Mouse (Mus musculus): ENCODE results near the gene Dusp14.

Dusp14 gene

DNA sequence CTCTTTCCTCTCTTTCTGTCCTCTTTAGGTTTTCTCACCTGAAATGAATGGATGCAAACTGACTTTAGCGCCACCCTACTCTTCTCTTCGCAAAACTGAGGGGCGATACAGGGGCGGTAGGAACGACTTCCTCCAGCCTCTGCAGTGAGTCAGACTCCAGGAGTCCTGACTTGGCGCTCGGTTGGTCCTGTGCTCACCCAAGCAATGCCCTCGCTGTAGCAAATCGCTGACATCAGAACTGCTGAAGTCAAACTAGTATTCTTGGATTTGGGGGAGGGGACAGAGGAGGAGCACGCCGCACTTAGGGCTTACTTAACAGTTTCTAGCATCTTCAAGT lies at the start of gene Dusp14:
Dusp14 (minus strand) TSS at position 228 of the 337 bp plus-strand sequence.
- DNase-seq (ENCODE audit: low spot score): no peak

DNA sequence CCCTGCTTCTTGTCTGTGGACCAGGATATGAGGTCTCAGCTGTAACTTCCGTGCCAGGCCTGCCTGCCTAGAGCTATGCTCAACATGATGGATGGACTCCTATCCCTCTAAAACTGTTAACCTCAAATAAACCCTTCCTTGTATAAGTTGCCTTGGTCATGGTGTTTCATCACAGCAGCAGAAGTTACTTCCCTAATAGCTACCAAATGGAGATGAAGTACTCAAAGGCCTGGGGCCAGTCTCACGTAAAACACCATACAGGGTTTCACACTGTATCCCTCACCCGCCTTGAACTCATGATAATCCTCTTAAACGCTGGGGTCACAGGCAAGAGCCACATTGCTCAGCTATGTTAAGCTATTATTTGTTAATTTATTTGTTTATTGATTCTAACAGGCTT lies 48.4 kb upstream of the Dusp14 start:
- no peak for DNase-seq (ENCODE audit: low spot score)

DNA sequence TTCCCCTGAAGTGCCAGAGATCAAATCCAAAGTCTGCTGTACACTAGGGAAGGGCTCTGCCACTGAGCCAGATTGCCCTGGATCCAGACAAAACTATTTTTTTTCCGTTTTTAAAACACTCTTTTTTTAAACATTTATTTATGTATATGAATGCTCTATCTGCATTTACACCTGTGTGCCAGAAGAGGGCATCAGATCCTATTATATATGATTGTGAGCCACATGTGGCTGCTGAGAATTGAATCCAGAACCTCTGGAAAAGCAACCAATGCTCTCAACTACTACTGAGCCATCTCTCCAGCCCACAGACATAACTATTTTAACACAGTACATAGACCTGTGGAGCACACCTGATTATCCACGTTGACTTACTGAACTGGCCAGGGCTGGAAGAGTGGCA lies 47.2 kb upstream of the Dusp14 start:
- no peak for DNase-seq (ENCODE audit: low spot score)

DNA sequence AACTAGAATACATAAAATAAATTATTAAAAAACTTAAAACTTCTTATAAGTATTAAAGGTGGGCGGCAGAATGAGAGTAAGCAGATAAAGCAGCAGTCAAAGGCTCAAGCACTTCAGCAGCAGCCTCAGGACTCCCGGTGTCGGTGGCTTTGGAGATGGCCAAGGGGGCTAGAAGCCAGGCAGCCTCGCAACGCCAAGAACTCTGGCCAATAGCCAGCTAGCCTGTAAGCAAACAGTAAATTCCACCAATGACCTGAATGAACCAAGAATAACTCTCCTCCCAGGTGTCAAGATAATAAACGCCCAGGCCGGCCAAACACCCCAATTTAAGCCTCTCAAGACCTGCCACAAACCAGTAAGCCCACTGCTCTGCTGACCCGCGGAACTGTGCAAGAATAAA lies 46.6 kb upstream of the Dusp14 start:
- no peak for DNase-seq (ENCODE audit: low spot score)

DNA sequence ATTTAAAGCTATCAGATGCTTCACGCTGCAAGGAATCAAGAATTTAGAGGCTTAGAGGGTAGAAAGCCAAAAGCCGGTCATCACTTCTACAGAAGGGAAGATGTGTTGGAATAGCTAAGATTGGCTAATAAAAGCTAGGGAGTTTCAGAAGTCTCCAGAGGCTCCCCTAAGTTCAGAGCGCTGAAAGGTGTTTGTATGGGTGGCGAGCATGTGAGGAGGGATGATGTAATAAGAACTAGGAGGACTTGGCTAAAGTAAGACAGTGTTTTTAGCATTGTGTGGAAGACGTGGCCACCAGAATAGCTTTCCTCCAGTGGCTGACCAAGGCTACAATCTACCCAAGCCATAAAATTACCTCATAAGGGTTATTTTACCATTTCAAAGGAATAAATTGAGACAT lies 44.6 kb upstream of the Dusp14 start:
- DNase-seq (ENCODE audit: low spot score): no peak

DNA sequence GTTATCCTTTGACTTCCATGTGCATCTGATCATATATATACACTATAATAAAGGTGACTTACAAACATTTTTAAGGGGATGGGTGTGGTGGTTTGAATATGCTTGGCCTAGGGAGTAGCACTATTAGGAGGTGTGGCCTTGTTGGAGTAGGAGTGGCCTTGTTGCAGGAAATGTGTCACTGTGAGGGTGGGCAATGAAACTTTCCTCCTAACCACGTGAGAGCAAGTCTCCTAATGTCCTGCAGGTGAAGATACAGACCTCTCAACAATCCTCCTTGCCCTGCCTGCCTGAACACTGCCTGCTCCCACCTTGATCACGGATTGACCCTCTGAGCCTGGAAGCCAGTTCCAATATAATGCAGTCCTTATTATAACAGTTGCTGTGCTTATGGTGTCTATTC lies 38.1 kb upstream of the Dusp14 start:
- no peak for DNase-seq (ENCODE audit: low spot score)

GRCm38 (mm10) chr11:84104036-84104435 lies 35.0 kb upstream of the Dusp14 start:
- no peak for DNase-seq (ENCODE audit: low spot score)

DNA sequence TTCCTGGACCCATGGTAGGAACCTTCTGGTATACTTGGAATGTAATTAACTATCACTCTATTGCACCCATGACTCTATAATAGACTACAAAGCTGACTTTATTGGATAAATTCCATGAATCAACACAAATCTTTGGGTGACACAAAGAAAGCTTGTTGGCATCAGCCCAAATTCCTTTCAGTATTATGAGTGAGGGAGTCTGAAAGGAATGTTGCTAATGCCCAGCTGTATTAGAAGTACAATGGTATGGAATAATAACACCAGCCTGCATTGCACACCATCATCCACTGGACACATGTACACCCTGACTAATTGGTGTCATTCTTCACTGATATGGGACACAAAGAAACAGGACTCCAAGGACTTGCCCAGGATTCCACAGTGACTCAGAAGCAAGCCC lies 32.1 kb upstream of the Dusp14 start:
- no peak for DNase-seq (ENCODE audit: low spot score)

- DNase-seq (ENCODE audit: low spot score): no peak
Observed at GRCm38 (mm10) chr11:84097251-84097998, 28.4 kb upstream of the Dusp14 start.

- DNase-seq (ENCODE audit: low spot score): no peak
Observed at GRCm38 (mm10) chr11:84095084-84095483, 26.0 kb upstream of the Dusp14 start.

GRCm38 (mm10) chr11:84090572-84090971 lies 21.5 kb upstream of the Dusp14 start:
- no peak for DNase-seq (ENCODE audit: low spot score)

DNA sequence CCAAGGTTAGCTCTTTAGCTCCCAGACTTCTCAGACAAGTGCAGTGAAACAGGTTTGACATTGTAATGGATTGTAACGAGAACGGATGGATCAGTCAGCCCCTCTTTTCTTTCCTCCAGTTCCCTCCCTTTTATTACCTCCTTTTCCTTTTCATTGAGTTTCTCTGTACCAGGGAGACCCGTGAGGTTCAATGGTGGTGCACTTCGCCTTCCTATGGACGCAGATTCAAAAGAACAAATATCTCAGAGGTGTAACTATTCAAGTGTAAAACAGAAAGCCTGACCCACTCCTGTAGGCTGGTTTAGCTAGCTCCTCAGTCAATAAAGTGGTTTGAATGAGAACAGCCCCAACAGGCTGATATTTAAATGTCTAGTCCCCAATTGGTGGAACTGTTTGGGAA lies 12.8 kb upstream of the Dusp14 start:
- no peak for DNase-seq (ENCODE audit: low spot score)

DNA sequence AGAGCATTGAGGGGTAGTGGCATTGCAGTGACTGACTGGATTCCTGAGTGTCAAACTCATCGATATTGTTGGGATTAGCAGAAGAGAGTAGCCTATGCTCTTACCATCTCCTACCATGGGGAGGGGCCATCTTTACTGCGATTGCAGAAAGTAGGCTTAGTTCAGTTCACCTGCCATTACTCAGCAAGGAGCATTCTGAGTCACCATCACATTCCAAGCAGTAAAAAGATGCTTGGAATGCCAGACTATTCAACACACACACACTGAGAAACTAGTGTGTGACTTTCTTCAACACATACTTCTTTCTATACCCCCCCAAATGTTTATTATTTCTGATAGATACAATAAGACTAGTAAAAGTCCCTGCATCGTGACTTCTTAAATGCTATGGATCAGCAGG lies 11.3 kb upstream of the Dusp14 start:
- no peak for DNase-seq (ENCODE audit: low spot score)

- DNase-seq (ENCODE audit: low spot score): no peak
Observed at GRCm38 (mm10) chr11:84079887-84080286, 10.8 kb upstream of the Dusp14 start.

- DNase-seq (ENCODE audit: low spot score): no peak
Observed at GRCm38 (mm10) chr11:84079361-84079760, 10.3 kb upstream of the Dusp14 start.

GRCm38 (mm10) chr11:84078601-84079000 lies 9.5 kb upstream of the Dusp14 start:
- DNase-seq (ENCODE audit: low spot score): no peak

GRCm38 (mm10) chr11:84077008-84077407 lies 7.9 kb upstream of the Dusp14 start:
- DNase-seq (ENCODE audit: low spot score): no peak

DNA sequence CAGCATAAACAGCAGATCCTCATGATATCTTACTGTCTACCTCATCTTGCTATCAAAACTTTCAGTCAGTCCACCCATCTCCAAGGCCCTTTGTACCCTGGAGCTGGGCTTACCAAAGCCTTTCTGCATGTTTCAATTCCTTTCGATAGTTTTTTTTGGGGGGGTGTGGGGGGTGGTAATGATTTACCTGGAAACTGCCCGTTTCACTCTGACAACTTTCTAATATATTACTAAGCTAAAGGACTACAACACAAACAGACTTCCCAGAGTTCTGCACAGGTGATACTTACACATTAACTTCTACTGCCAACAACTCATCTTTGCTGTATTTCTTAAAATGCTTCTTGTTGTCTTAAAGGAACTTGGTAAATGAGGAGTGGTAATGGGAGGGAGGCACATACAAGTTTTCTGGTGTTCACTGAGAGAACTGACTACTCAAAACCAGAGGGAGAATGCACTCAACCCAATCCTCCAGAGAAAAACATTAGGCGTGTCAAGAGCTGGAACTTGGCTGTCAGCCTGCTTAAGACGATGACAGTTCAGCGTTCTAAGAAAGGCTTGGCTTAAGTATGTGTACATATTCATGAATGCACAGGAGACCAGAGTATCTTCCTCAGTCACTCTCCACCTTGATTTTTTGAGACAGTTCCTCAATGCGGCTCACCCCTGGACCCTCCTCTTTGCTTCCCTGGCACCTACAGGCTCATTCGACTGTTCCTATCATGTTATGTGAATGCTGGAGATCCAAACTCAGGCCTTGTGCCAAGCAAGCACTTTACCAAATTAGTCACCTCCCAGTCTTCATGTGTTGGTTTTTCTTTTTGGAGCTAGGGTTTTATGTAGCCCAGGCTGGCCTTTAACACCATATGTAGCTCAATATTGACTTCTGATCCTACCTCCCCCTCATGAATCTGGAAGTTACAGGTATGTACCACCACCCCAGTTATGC lies 5.0 kb upstream of the Dusp14 start:
- peak; percentile 51 for DNase-seq (ENCODE audit: low spot score)

- no peak for DNase-seq (ENCODE audit: low spot score)
Observed at GRCm38 (mm10) chr11:84072904-84073651, 4.0 kb upstream of the Dusp14 start.

DNA sequence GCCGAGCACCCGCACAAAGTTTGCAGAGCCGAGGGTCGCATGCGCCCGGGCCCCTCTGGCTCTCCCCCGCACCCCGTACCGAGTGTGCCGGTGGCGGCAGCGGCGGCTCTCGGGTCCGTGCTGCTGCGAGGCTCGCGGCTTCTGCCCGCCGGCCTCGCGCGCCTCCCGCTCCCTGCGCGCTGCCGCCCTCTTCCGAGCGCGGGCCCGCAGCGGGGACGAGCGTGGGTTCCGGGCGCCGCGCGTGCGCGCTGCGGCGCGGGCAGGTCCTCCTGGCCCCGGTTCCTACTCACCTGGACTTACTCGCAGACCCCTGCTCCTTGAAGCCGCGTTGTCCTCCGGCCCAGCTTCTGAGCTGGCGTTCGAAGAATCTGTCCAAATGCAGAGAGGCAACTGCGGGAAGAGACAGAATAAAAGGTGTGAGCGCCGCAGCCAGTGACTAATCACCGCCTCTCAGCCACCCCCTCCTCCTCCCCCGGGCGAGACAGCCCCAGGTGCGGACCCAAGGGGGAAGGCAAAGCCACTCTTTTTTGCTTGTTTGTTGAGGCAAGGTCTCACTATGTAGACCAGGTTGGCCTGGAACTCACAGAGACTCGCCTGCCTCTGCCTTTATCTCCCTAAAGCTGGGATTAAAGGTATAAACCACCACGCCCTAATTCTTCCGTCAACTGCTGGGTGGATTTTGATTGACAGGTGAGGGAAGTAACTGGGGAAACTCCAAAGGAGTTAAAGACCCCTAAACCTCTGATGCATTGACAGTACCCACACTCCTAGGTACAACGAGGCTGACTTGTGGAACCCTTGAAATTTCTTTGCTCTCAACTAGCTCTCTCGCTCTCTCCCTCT lies 649 bp downstream of the Dusp14 start:
- peak; percentile 52 for DNase-seq (ENCODE audit: low spot score)

GRCm38 (mm10) chr11:84067720-84068190 lies 1.3 kb downstream of the Dusp14 start:
- peak; percentile 30 for DNase-seq (ENCODE audit: low spot score)
